Mouse (Mus musculus) spleen, postnatal 36 days (tissue): ENCODE measurements around the gene Klf7.
A peak's percentile ranks its signal among the peaks of the same experiment; 100 is the strongest.

ENCODE experiments used
- DNase-seq, 2 experiments: peaks; one replicate each; pipeline ENCODE4 v3.0.0; 2022; ENCODE audit warnings: low spot score in 2 of 2, mixed read lengths in 1 of 2

Gene Klf7

GRCm38 (mm10) chr1:64066320-64067254 is 55.5 kb downstream of the Klf7 start:
- DNase-seq: no peak

GRCm38 (mm10) chr1:64061488-64061887 is 60.6 kb downstream of the Klf7 start:
- no peak for DNase-seq

GRCm38 (mm10) chr1:64060699-64061454 is 61.2 kb downstream of the Klf7 start:
- no peak for DNase-seq

- no peak for DNase-seq
Measured at GRCm38 (mm10) chr1:64060116-64060515, 62.0 kb downstream of the Klf7 start.

GRCm38 (mm10) chr1:64056541-64056940 is 65.5 kb downstream of the Klf7 start:
- DNase-seq: no peak

- DNase-seq: no peak
Measured at GRCm38 (mm10) chr1:64055978-64056377, 66.1 kb downstream of the Klf7 start.

- DNase-seq: no peak
Measured at GRCm38 (mm10) chr1:64055210-64055609, 66.9 kb downstream of the Klf7 start.

GRCm38 (mm10) chr1:64052069-64052750 is 69.9 kb downstream of the Klf7 start:
- peak in 1 of 2 experiments; percentile 8 for DNase-seq

- peak in 1 of 2 experiments; percentile 8 for DNase-seq
Measured at GRCm38 (mm10) chr1:64048567-64048966, 73.5 kb downstream of the Klf7 start.

- no peak for DNase-seq
Measured at GRCm38 (mm10) chr1:64046802-64047156, 75.3 kb downstream of the Klf7 start.

GRCm38 (mm10) chr1:64046087-64046801 is 75.8 kb downstream of the Klf7 start:
- DNase-seq: no peak

GRCm38 (mm10) chr1:64044577-64044976 is 77.5 kb downstream of the Klf7 start:
- peak in 1 of 2 experiments; percentile 6 for DNase-seq

GRCm38 (mm10) chr1:64040831-64041383 is 81.2 kb downstream of the Klf7 start:
- DNase-seq: no peak

- no peak for DNase-seq
Measured at GRCm38 (mm10) chr1:64040061-64040686, 81.9 kb downstream of the Klf7 start.

- DNase-seq: no peak
Measured at GRCm38 (mm10) chr1:64038343-64038742, 83.7 kb downstream of the Klf7 start.

- no peak for DNase-seq
Measured at GRCm38 (mm10) chr1:64037800-64038199, 84.3 kb downstream of the Klf7 start.

GRCm38 (mm10) chr1:64036881-64037452 is 85.1 kb downstream of the Klf7 start:
- DNase-seq: no peak

- DNase-seq: no peak
Measured at GRCm38 (mm10) chr1:64035804-64036203, 86.3 kb downstream of the Klf7 start.

GRCm38 (mm10) chr1:64035087-64035791 is 86.8 kb downstream of the Klf7 start:
- DNase-seq: no peak
